Mouse (Mus musculus): ENCODE data around the gene Gm7138. TPM values are rescaled to one million over a fixed set of nuclear protein-coding genes. Genes with fewer than 3 reads are reported as not detected.
"Not testable (repeated sequence)": the region's sequence is repeated elsewhere in the genome, so short reads cannot be mapped to it uniquely, and the experiment has no call there.

Gene Gm7138
- polyA plus RNA-seq, 1 experiment from 2014 or later = not detected

- Histone ChIP-seq H3K9me3 (ENCODE audit: control insufficient read depth, low read length) (no peaks in the 10 kb centered on the region), H3K4me1 (ENCODE audit: control insufficient read depth, insufficient read depth, low read length) (no peaks in the 10 kb centered on the region), H3K27ac (replicated peaks; ENCODE audit: low read depth, low read length) (no peak overlapping the region), H3K4me3 (ENCODE audit: low read depth, low read length) (no peak overlapping the region), H3K4me2 (ENCODE audit: low read depth, low read length) (no peak overlapping the region), H3K27me3 (replicated peaks; ENCODE audit: control insufficient read depth, insufficient read depth, low read length) (no peaks in the 10 kb centered on the region), H3K9ac (ENCODE audit: low read depth, low read length) (no peak overlapping the region), H3K36me3 (ENCODE audit: control insufficient read depth, insufficient read depth, low read length) (no peaks in the 10 kb centered on the region)
- WGBS = 61% methylated on average over 1 of the region's 1 CpGs
- DNase-seq (ENCODE audit: low spot score) (no peak), ATAC-seq (ENCODE audit: low read depth) (no peak)
These were observed 7.0 kb downstream of the Gm7138 start for GRCm38 (mm10) chr10:77769727-77770126.

- not testable (repeated sequence) for H3K27me3 ChIP-seq (replicated peaks; ENCODE audit: control insufficient read depth, insufficient read depth, low read length); H3K4me3 ChIP-seq (ENCODE audit: low read depth, low read length); H3K9ac ChIP-seq (ENCODE audit: low read depth, low read length); H3K36me3 ChIP-seq (ENCODE audit: control insufficient read depth, insufficient read depth, low read length); ATAC-seq (ENCODE audit: low read depth); DNase-seq (ENCODE audit: low spot score); H3K4me2 ChIP-seq (ENCODE audit: low read depth, low read length); H3K4me1 ChIP-seq (ENCODE audit: control insufficient read depth, insufficient read depth, low read length); H3K27ac ChIP-seq (replicated peaks; ENCODE audit: low read depth, low read length); H3K9me3 ChIP-seq (ENCODE audit: control insufficient read depth, low read length)
- WGBS = no CpG with 5 or more reads among the region's 1 CpGs
These were observed 17.2 kb downstream of the Gm7138 start, which contains the start of gene Gm3233 for GRCm38 (mm10) chr10:77759582-77759981. Gene Gm3233, minus strand, starts transcription at chr10:77759682.

GRCm38 (mm10) chr10:77753448-77753847 lies 23.3 kb downstream of the Gm7138 start:
- Histone ChIP-seq H3K9ac (ENCODE audit: low read depth, low read length) (no peak overlapping the region), H3K27me3 (replicated peaks; ENCODE audit: control insufficient read depth, insufficient read depth, low read length) (no peaks in the 10 kb centered on the region), H3K9me3 (ENCODE audit: control insufficient read depth, low read length) (no peaks in the 10 kb centered on the region), H3K27ac (replicated peaks; ENCODE audit: low read depth, low read length) (no peak overlapping the region), H3K4me2 (ENCODE audit: low read depth, low read length) (no peak overlapping the region), H3K36me3 (ENCODE audit: control insufficient read depth, insufficient read depth, low read length) (no peaks in the 10 kb centered on the region), H3K4me1 (ENCODE audit: control insufficient read depth, insufficient read depth, low read length) (no peaks in the 10 kb centered on the region), H3K4me3 (ENCODE audit: low read depth, low read length) (no peak overlapping the region)
- DNase-seq (ENCODE audit: low spot score) (no peak), ATAC-seq (ENCODE audit: low read depth) (no peak)

- H3K9ac ChIP-seq (ENCODE audit: low read depth, low read length); H3K4me2 ChIP-seq (ENCODE audit: low read depth, low read length); ATAC-seq (ENCODE audit: low read depth); H3K9me3 ChIP-seq (ENCODE audit: control insufficient read depth, low read length); H3K4me1 ChIP-seq (ENCODE audit: control insufficient read depth, insufficient read depth, low read length); DNase-seq (ENCODE audit: low spot score); H3K27me3 ChIP-seq (replicated peaks; ENCODE audit: control insufficient read depth, insufficient read depth, low read length); H3K36me3 ChIP-seq (ENCODE audit: control insufficient read depth, insufficient read depth, low read length); H3K27ac ChIP-seq (replicated peaks; ENCODE audit: low read depth, low read length); H3K4me3 ChIP-seq (ENCODE audit: low read depth, low read length): not testable (repeated sequence)
- WGBS = 63% methylated on average over 3 of the region's 3 CpGs
These were observed 24.4 kb downstream of the Gm7138 start for GRCm38 (mm10) chr10:77752312-77752711.

GRCm38 (mm10) chr10:77751254-77751653 lies 25.5 kb downstream of the Gm7138 start, which contains the start of gene Gm9736:
Gene Gm9736, minus strand, starts transcription at chr10:77751354.
- ATAC-seq (ENCODE audit: low read depth); H3K9me3 ChIP-seq (ENCODE audit: control insufficient read depth, low read length): not testable (repeated sequence)
- 60% methylated on average over 1 of the region's 1 CpGs for WGBS

GRCm38 (mm10) chr10:77750686-77751085 lies 26.1 kb downstream of the Gm7138 start:
- H3K4me1 ChIP-seq (ENCODE audit: control insufficient read depth, insufficient read depth, low read length) = not testable (repeated sequence)
- 93% methylated on average over 1 of the region's 1 CpGs for WGBS

More at GRCm38 (mm10) chr10:77751254-77751653, 25.5 kb downstream of the Gm7138 start, which contains the start of gene Gm9736:
- not testable (repeated sequence) for H3K4me1 ChIP-seq (ENCODE audit: control insufficient read depth, insufficient read depth, low read length); H3K36me3 ChIP-seq (ENCODE audit: control insufficient read depth, insufficient read depth, low read length); H3K27ac ChIP-seq (replicated peaks; ENCODE audit: low read depth, low read length); H3K27me3 ChIP-seq (replicated peaks; ENCODE audit: control insufficient read depth, insufficient read depth, low read length); DNase-seq (ENCODE audit: low spot score); H3K9ac ChIP-seq (ENCODE audit: low read depth, low read length); H3K4me3 ChIP-seq (ENCODE audit: low read depth, low read length); H3K4me2 ChIP-seq (ENCODE audit: low read depth, low read length)

GRCm38 (mm10) chr10:77741924-77742688 lies 34.6 kb downstream of the Gm7138 start, which contains the start of gene Gm18596:
Gene Gm18596, minus strand, starts transcription at chr10:77742638.
- ATAC-seq (ENCODE audit: low read depth); H3K27ac ChIP-seq (replicated peaks; ENCODE audit: low read depth, low read length); H3K9ac ChIP-seq (ENCODE audit: low read depth, low read length); H3K36me3 ChIP-seq (ENCODE audit: control insufficient read depth, insufficient read depth, low read length); H3K4me1 ChIP-seq (ENCODE audit: control insufficient read depth, insufficient read depth, low read length); H3K27me3 ChIP-seq (replicated peaks; ENCODE audit: control insufficient read depth, insufficient read depth, low read length); H3K4me3 ChIP-seq (ENCODE audit: low read depth, low read length); DNase-seq (ENCODE audit: low spot score); H3K9me3 ChIP-seq (ENCODE audit: control insufficient read depth, low read length); H3K4me2 ChIP-seq (ENCODE audit: low read depth, low read length): not testable (repeated sequence)
- WGBS = 57% methylated on average over 3 of the region's 5 CpGs

More at GRCm38 (mm10) chr10:77750686-77751085, 26.1 kb downstream of the Gm7138 start:
- H3K36me3 ChIP-seq (ENCODE audit: control insufficient read depth, insufficient read depth, low read length); H3K27me3 ChIP-seq (replicated peaks; ENCODE audit: control insufficient read depth, insufficient read depth, low read length); H3K4me3 ChIP-seq (ENCODE audit: low read depth, low read length); H3K9me3 ChIP-seq (ENCODE audit: control insufficient read depth, low read length); ATAC-seq (ENCODE audit: low read depth); H3K9ac ChIP-seq (ENCODE audit: low read depth, low read length); DNase-seq (ENCODE audit: low spot score); H3K4me2 ChIP-seq (ENCODE audit: low read depth, low read length); H3K27ac ChIP-seq (replicated peaks; ENCODE audit: low read depth, low read length): not testable (repeated sequence)

- Histone ChIP-seq H3K4me1 (ENCODE audit: control insufficient read depth, insufficient read depth, low read length) (no peaks in the 10 kb centered on the region), H3K4me3 (ENCODE audit: low read depth, low read length) (no peak overlapping the region), H3K9me3 (ENCODE audit: control insufficient read depth, low read length) (peaks cover 9% of the 10 kb centered on the region), H3K27ac (replicated peaks; ENCODE audit: low read depth, low read length) (no peak overlapping the region), H3K4me2 (ENCODE audit: low read depth, low read length) (no peak overlapping the region), H3K36me3 (ENCODE audit: control insufficient read depth, insufficient read depth, low read length) (no peaks in the 10 kb centered on the region), H3K27me3 (replicated peaks; ENCODE audit: control insufficient read depth, insufficient read depth, low read length) (no peaks in the 10 kb centered on the region), H3K9ac (ENCODE audit: low read depth, low read length) (no peak overlapping the region)
- 87% methylated on average over 4 of the region's 4 CpGs for WGBS
- no peak for DNase-seq (ENCODE audit: low spot score)
- ATAC-seq (ENCODE audit: low read depth) = no peak
These were observed 37.8 kb downstream of the Gm7138 start for GRCm38 (mm10) chr10:77738929-77739328.

- no peak for ATAC-seq (ENCODE audit: low read depth)
- DNase-seq (ENCODE audit: low spot score) = no peak
- Histone ChIP-seq H3K4me1 (ENCODE audit: control insufficient read depth, insufficient read depth, low read length) (no peaks in the 10 kb centered on the region), H3K27me3 (replicated peaks; ENCODE audit: control insufficient read depth, insufficient read depth, low read length) (no peaks in the 10 kb centered on the region), H3K27ac (replicated peaks; ENCODE audit: low read depth, low read length) (no peak overlapping the region), H3K4me2 (ENCODE audit: low read depth, low read length) (no peak overlapping the region), H3K9me3 (ENCODE audit: control insufficient read depth, low read length) (peaks cover 9% of the 10 kb centered on the region), H3K36me3 (ENCODE audit: control insufficient read depth, insufficient read depth, low read length) (no peaks in the 10 kb centered on the region), H3K4me3 (ENCODE audit: low read depth, low read length) (no peak overlapping the region), H3K9ac (ENCODE audit: low read depth, low read length) (no peak overlapping the region)
- 91% methylated on average over 1 of the region's 1 CpGs for WGBS
These were observed 40.8 kb downstream of the Gm7138 start for GRCm38 (mm10) chr10:77735928-77736327.
